Mouse (Mus musculus) kidney, adult 2 months (tissue): ENCODE results near the gene Adamts7.

Experiments
- CTCF ChIP-seq: fragments of 200-500 bp; conservative IDR thresholded peaks from 2 replicates; pipeline ENCODE4 v1.5.1; 2011; ENCODE audit warnings: low read depth, mild to moderate bottlenecking, control low read depth, low read length, moderate library complexity, mixed read lengths; ENCODE audit not compliant: insufficient read depth, insufficient read length
- POLR2A ChIP-seq: fragments of 200-500 bp; IDR thresholded peaks from one replicate; pipeline ENCODE4 v1.6.1; 2011; ENCODE audit warnings: low read depth, low read length, control low read depth

DNA sequence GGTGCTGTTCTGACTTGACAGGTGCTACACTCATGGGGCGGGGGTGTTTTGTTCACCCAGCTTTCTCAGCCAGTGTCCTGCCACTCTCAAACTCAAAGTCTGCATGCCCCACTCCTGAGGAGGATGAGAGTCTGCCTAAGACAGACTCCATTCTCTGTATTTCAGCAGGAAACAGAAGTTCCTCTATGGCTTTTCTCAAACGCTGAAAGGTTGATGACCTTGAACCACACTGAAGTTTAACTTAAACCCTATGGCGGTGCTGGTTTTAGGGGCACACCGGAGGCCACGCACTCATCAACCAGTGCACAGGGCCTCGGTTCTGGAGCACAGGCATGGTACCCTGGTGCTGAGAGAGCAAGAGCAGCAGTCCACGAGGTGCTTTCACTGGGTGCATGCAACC, 94.4 kb downstream of the Adamts7 start:
- TF ChIP-seq POLR2A (no peak), CTCF (no peak)
